Mouse (Mus musculus) G1E-ER4 (cell line): ENCODE measurements around the gene Prr23a3. TPM values are rescaled to one million over a fixed set of nuclear protein-coding genes. Genes with fewer than 3 reads are reported as not detected.

ENCODE experiments used
- GATA1 ChIP-seq: IDR thresholded peaks from one replicate; pipeline ENCODE4 v1.8.0; 2012; ENCODE audit warnings: low read length, inconsistent platforms
- polyA plus RNA-seq: library from polyadenylated mRNA; stranded (reverse); fragments of >175 nt; gene quantifications from 2 replicates; pipeline ENCODE4 v1.2.3, GENCODE M21; 2012

Prr23a3 gene
- not detected in 2 replicates for polyA plus RNA-seq

- no peak for TF ChIP-seq GATA1
These were observed at the start of gene Prr23a3 for GRCm38 (mm10) chr9:98864571-98864970. Prr23a3 (plus strand) TSS chr9:98864767.

DNA sequence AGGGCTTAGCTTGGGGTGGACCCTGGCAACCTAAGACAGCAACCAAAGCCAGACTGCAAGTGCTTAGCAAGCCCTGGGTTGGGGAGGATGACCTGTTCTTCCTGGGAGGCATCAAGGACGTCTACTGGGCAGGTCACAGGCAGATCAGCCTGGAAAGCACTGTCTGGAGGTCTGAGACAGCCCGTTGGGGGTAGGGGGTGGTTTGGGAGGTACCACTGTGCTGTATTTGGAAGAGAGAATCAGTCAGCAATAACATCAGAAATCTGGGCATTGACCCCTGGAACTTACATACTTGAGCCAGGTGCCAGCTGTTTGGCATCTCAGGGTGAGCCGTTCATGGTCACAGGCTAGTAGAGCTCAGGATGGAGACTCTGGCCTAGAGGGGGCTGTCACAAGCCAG, 48.5 kb upstream of the Prr23a3 start:
- TF ChIP-seq GATA1, result no peak

DNA sequence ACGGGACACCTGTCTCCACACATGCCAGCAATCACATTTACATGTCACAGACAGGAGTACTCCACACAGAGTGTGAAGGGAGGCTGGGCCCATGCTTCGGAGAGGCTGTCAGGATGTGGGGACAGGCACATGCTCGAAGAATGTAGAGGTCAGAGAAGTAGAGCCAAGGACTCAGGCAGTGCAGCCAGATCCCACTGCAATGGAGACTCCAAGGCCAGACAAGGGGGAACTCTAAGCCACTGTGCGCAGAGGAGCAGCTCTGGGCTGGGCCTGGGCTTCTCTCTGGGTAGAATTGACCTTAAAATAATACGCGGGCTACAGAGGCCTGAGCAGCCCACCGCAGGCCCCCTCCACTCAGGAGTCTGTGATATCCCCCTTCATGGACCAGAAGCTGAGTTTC, 47.0 kb upstream of the Prr23a3 start:
- TF ChIP-seq GATA1, result no peak

DNA sequence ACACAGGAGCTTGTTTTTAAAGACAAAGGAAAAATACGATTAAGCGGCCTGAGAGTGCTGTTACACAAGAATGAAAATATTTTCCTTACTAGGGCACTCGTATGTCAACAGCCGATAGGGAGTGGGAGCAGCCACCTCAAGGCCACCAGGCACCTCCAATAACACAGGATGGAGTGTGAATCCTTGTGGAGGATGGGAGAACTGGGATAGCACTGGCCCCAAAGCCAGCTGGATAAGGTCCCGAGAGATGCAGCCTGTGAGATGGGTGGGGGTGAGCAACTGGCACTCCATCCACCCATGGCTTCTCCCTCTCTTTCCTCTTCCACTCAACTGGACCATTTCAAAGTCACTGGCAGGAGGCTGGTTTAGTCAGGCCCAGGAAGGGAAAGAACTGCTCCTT, 45.6 kb upstream of the Prr23a3 start:
- TF ChIP-seq GATA1, result no peak

DNA sequence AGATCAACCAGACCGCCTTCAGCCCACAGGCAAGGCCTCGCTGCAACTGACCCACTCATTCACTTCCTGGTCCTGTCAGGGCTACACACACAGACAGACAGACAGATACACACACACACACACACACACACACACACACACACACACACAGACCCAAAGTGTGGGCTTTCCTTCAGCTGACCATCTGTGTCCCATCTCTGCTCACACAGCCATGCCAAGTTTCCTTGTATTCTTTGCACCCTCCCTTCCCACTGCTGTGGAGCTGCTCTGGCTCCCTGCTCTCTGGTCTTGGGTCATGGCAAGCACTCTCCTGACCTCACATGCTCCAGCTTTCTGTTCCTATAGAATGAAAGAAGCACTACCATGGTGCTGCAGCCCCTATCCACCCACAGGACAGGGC, 45.1 kb upstream of the Prr23a3 start:
- no peak for TF ChIP-seq GATA1

DNA sequence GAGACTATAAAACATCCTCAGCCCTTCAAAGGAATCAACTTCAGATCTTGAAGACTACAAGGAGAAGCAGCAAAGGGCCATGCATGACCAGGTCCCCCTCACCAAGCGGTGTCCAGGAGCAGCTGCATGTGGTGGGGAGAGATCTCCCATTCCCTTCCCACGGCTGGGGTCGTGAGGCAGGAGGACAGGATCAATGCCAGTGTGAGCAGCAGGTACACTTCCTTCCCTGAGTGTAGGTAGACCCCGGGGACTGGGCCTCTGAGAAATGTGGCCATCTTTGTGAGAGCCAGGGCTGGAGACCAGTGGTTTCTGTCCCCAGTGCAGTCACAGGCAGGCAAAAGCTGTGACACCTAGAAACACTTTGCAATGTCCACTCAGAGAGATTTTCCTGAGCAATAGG, 44.1 kb upstream of the Prr23a3 start:
- no peak for TF ChIP-seq GATA1

DNA sequence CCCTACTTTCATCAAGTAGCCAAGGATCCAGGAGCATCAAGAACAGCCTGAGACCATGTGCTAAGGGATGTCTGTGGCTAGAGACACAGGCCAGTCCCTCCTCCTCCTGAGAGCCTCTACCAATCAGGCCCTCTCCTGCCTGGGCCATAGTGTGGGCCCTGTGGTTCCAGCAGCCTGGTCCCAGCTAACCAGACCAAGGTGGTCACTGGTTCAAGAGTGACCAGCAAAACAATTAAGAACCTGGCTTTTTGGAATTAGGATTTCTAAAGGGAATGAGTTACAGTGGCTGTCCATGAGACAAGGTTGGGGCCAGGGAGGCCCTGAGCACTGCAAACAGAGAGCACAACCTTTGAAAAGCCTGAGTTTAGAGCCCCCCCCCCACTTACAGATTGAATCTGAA, 43.5 kb upstream of the Prr23a3 start:
- no peak for TF ChIP-seq GATA1

DNA sequence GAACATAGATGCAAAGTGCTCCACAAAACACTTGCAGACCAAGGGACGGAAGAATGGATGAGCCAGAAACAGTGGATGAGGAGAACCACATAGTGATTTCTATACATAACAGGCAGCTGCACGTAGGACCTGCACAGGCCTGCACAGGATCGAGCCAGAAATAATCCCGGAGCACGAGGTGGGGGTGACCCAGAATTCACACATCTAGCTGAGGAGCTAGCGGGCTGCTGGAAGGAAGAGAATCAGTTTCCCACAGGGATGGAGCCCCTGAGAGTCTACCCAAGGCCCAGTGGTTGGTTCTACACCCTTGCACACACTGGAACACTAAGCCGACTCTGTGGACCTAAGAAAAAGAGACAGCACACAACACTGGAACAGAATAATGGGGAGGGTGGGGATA, 40.8 kb upstream of the Prr23a3 start:
- no peak for TF ChIP-seq GATA1

GRCm38 (mm10) chr9:98829508-98829907, 35.1 kb upstream of the Prr23a3 start:
- no peak for TF ChIP-seq GATA1

DNA sequence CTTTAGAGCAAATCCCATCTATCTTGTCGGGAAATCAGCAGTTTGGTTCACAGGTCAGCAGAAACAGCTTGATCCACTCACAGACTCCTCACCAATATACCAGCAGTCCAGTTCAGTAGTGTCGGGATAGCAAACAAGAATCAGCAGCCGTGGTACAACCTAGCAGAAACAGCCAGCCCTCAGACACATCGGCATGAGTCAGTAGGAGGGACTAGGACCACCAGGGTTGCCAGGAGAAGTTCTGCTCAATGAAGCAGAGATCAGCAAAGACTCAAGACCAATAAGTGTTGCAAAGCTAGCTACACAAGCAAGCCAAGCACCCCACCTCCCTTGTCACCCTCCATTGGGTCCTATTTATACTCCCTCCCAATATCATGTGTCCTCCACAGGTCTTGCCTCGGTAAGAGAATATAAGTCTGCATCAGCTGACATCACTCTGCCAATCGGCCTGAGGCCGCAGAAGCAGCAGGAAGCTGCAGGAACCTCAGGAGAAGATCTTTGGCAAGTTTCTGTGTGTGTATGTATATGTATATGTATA, 27.0 kb upstream of the Prr23a3 start:
- TF ChIP-seq GATA1, result no peak

GRCm38 (mm10) chr9:98842117-98842516, 22.4 kb upstream of the Prr23a3 start, which contains the start of gene Prr23a1:
Prr23a1 (plus strand) TSS chr9:98842503.
- no peak for TF ChIP-seq GATA1

DNA sequence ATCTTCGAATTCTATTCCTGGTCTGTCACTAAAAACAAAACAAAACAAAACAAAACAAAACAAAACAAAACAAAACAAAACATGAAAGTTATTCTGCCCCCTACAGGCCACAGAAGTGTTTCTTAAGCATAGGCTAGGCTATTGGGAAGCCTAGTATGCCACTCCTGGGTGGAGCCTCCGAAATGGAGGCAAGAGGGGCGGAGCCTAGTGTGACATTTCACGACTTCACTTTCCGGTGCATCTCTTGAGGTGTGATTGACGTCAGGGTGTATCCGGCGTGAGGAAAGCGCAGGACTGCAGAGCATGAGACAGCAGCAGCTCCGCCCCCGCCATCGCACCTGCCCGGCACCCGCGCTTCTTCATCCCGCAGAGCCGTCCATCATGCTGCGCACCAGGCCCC, 8.4 kb upstream of the Prr23a3 start, which contains the start of gene Prr23a2:
Prr23a2 (plus strand) TSS at position 285 of the 400 bp plus-strand sequence.
- no peak for TF ChIP-seq GATA1

DNA sequence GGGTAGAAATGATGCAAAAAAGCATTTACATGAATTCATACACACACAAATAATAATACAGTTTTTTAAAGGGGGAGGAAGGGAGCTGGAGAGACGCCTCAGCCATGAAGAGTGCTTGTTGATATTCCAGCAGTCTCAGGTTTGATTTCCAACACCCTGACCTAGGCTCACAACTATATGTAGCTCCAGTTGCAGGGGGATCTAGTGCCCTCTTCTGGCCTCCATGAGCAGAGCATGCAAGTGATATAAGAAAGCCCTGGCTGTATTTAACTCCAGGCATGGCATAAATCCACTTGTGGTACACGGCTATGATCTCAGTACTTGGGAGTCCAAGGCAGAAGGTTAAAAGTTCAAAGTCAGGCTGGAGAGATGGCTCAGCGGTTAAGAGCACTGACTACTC, 1.1 kb upstream of the Prr23a3 start:
- TF ChIP-seq GATA1, result no peak

DNA sequence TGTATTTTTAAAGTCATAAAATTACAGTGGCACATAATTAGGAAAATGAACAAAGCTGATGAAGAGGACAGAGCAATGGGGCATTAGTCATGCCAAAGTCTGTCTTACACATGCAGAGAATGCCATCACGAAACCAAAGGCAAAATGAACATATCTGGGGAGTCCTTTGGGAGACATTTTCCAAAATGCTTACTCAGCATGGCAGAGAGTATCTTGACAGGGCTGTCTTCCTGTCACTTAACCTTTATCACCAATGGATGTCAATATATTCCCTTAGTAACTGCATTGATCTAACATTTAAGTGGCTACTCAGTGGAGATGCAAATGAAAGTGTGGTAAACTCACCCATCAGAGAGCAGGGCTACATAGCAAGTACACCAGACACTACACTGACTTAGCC, 36.9 kb downstream of the Prr23a3 start:
- no peak for TF ChIP-seq GATA1

- no peak for TF ChIP-seq GATA1
These were observed 38.3 kb downstream of the Prr23a3 start, which contains the start of gene 7420426K07Rik for GRCm38 (mm10) chr9:98902819-98903218. 7420426K07Rik (plus strand) TSS chr9:98903119.

Other genes with a start within 250 kb of the Prr23a3 start
- not detected in 2 replicates for gene Prr23a1, start 22.3 kb upstream of the Prr23a3 start, polyA plus RNA-seq
- not detected in 2 replicates for gene Prr23a2, start 8.3 kb upstream of the Prr23a3 start, polyA plus RNA-seq
- gene 7420426K07Rik, start 38.4 kb downstream of the Prr23a3 start, polyA plus RNA-seq, result not detected in 2 replicates
- gene Foxl2, start 90.5 kb downstream of the Prr23a3 start, polyA plus RNA-seq, result not detected in 2 replicates
- gene Faim, start 121.6 kb downstream of the Prr23a3 start, polyA plus RNA-seq, result 19.9 and 31.0 TPM in 2 replicates
- not detected in 2 replicates for gene Gm1123, start 170.9 kb downstream of the Prr23a3 start, polyA plus RNA-seq